Mouse (Mus musculus): Measurements from ENCODE around the gene Cd69.

Gene Cd69

GRCm38 (mm10) chr6:129275220-129275619 is at the start of gene Cd69:
Gene Cd69, minus strand, starts transcription at chr6:129275436.
- DNase-seq = peak; percentile 20

- DNase-seq = no peak
These were observed 44.1 kb upstream of the Cd69 start for GRCm38 (mm10) chr6:129319331-129319730.

- DNase-seq = no peak
These were observed 43.2 kb upstream of the Cd69 start for GRCm38 (mm10) chr6:129318395-129318794.

GRCm38 (mm10) chr6:129316463-129316862 is 41.2 kb upstream of the Cd69 start:
- no peak for DNase-seq

GRCm38 (mm10) chr6:129315698-129316097 is 40.5 kb upstream of the Cd69 start:
- no peak for DNase-seq

GRCm38 (mm10) chr6:129314655-129315168 is 39.5 kb upstream of the Cd69 start:
- no peak for DNase-seq

- DNase-seq = no peak
These were observed 37.3 kb upstream of the Cd69 start for GRCm38 (mm10) chr6:129312499-129312898.

- no peak for DNase-seq
These were observed 28.9 kb upstream of the Cd69 start for GRCm38 (mm10) chr6:129304180-129304579.

- no peak for DNase-seq
These were observed 13.5 kb upstream of the Cd69 start for GRCm38 (mm10) chr6:129288708-129289107.

- DNase-seq = no peak
These were observed 9.3 kb upstream of the Cd69 start for GRCm38 (mm10) chr6:129284384-129285104.

- DNase-seq = no peak
These were observed 8.0 kb upstream of the Cd69 start for GRCm38 (mm10) chr6:129283271-129283670.

- no peak for DNase-seq
These were observed 1.2 kb upstream of the Cd69 start for GRCm38 (mm10) chr6:129276483-129276882.

GRCm38 (mm10) chr6:129275624-129276203 is 478 bp upstream of the Cd69 start:
- no peak for DNase-seq

GRCm38 (mm10) chr6:129274476-129274875 is 760 bp downstream of the Cd69 start:
- DNase-seq = no peak

- DNase-seq = peak; percentile 4
These were observed 1.6 kb downstream of the Cd69 start for GRCm38 (mm10) chr6:129273662-129274061.

- DNase-seq = no peak
These were observed 8.7 kb downstream of the Cd69 start for GRCm38 (mm10) chr6:129266438-129267022.

- no peak for DNase-seq
These were observed 9.4 kb downstream of the Cd69 start for GRCm38 (mm10) chr6:129265821-129266220.

- DNase-seq = no peak
These were observed 14.3 kb downstream of the Cd69 start for GRCm38 (mm10) chr6:129260940-129261339.

- DNase-seq = no peak
These were observed 15.2 kb downstream of the Cd69 start for GRCm38 (mm10) chr6:129260034-129260433.

- peak; percentile 28 for DNase-seq
These were observed 19.2 kb downstream of the Cd69 start for GRCm38 (mm10) chr6:129256018-129256417.

GRCm38 (mm10) chr6:129254949-129255602 is 20.2 kb downstream of the Cd69 start:
- peak; percentile 49 for DNase-seq

GRCm38 (mm10) chr6:129254314-129254713 is 20.9 kb downstream of the Cd69 start:
- no peak for DNase-seq

- DNase-seq = no peak
These were observed 27.0 kb downstream of the Cd69 start for GRCm38 (mm10) chr6:129248243-129248642.

- DNase-seq = no peak
These were observed 28.2 kb downstream of the Cd69 start for GRCm38 (mm10) chr6:129246992-129247391.
